Mouse (Mus musculus) ovary, adult 2 months (tissue): ENCODE data around the gene Tapbp. TPM values are rescaled to one million over a fixed set of nuclear protein-coding genes. Genes with fewer than 3 reads are reported as not detected.

Experiments used
- polyA plus RNA-seq: library from polyadenylated mRNA; depleted of rRNA; stranded (reverse); fragments of >200 nt; gene quantifications from 2 replicates; pipeline ENCODE4 v1.2.3, GENCODE M21; 2012; rRNA removed

The Tapbp gene
- 189 and 212 TPM in 2 replicates for polyA plus RNA-seq

GRCm38 (mm10) chr17:33915671-33916250, at the start of gene Tapbp, which contains the start of gene Zbtb22:
Tapbp (plus strand) TSS chr17:33915899.
Zbtb22 (plus strand) TSS chr17:33915904.

GRCm38 (mm10) chr17:33873537-33873936, 42.2 kb upstream of the Tapbp start, which contains the start of gene Gm7029:
Gm7029 (plus strand) TSS chr17:33873837.

GRCm38 (mm10) chr17:33890533-33891059, 25.1 kb upstream of the Tapbp start, which contains the start of gene Kifc1:
Kifc1 (minus strand) TSS chr17:33890661.

GRCm38 (mm10) chr17:33904835-33905234, 10.9 kb upstream of the Tapbp start, which contains the start of gene Platr17:
Platr17 (plus strand) TSS chr17:33905135.

GRCm38 (mm10) chr17:33909077-33909868, 6.4 kb upstream of the Tapbp start, which contains the start of gene Daxx:
Daxx (plus strand) TSS chr17:33909414.

GRCm38 (mm10) chr17:33929371-33930279, 13.9 kb downstream of the Tapbp start, which contains the start of gene Rgl2:
Rgl2 (plus strand) TSS chr17:33929543.

GRCm38 (mm10) chr17:33940206-33940805, 24.6 kb downstream of the Tapbp start, which contains the start of the genes Pfdn6 and Wdr46:
Pfdn6 (minus strand) TSS chr17:33940343.
Wdr46 (plus strand) TSS chr17:33940660.

GRCm38 (mm10) chr17:33951021-33951946, 35.6 kb downstream of the Tapbp start, which contains the start of gene B3galt4:
B3galt4 (minus strand) TSS chr17:33951488.

GRCm38 (mm10) chr17:33955555-33956214, 40.0 kb downstream of the Tapbp start, which contains the start of the genes Vps52 and Rps18:
Vps52 (plus strand) TSS chr17:33955812.
Rps18 (minus strand) TSS chr17:33956001.

Other genes with a start within 250 kb of the Tapbp start
- gene Hnrnpm, start 229.0 kb upstream of the Tapbp start, polyA plus RNA-seq, result 145 and 173 TPM in 2 replicates
- 93.6 and 111 TPM in 2 replicates for gene March2, start 197.2 kb upstream of the Tapbp start, polyA plus RNA-seq
- gene Rab11b, start 155.4 kb upstream of the Tapbp start, polyA plus RNA-seq, result 589 and 629 TPM in 2 replicates
- 133 and 185 TPM in 2 replicates for gene Angptl4, start 134.1 kb upstream of the Tapbp start, polyA plus RNA-seq
- gene Kank3, start 105.4 kb upstream of the Tapbp start, polyA plus RNA-seq, result 193 and 200 TPM in 2 replicates
- gene Rps28, start 91.3 kb upstream of the Tapbp start, polyA plus RNA-seq, result 1,023 and 1,245 TPM in 2 replicates
- gene Ndufa7, start 91.3 kb upstream of the Tapbp start, polyA plus RNA-seq, result 549 and 689 TPM in 2 replicates
- 124 and 183 TPM in 2 replicates for gene Cd320, start 72.8 kb upstream of the Tapbp start, polyA plus RNA-seq
- gene Gm7029, start 42.1 kb upstream of the Tapbp start, polyA plus RNA-seq, result not detected in 2 replicates
- 12.1 and 15.3 TPM in 2 replicates for gene Kifc1, start 25.2 kb upstream of the Tapbp start, polyA plus RNA-seq
- gene Platr17, start 10.8 kb upstream of the Tapbp start, polyA plus RNA-seq, result 0.43 TPM in 1 of 2 replicates, not detected in the other
- 53.9 and 59.5 TPM in 2 replicates for gene Daxx, start 6.5 kb upstream of the Tapbp start, polyA plus RNA-seq
- gene Zbtb22, start within 50 bp of the Tapbp start, polyA plus RNA-seq, result 105 and 109 TPM in 2 replicates
- gene Rgl2, start 13.6 kb downstream of the Tapbp start, polyA plus RNA-seq, result 212 and 227 TPM in 2 replicates
- 18.3 and 18.5 TPM in 2 replicates for gene Pfdn6, start 24.4 kb downstream of the Tapbp start, polyA plus RNA-seq
- gene Wdr46, start 24.8 kb downstream of the Tapbp start, polyA plus RNA-seq, result 26.7 and 33.0 TPM in 2 replicates
- 13.9 and 15.3 TPM in 2 replicates for gene B3galt4, start 35.6 kb downstream of the Tapbp start, polyA plus RNA-seq
- 65.4 and 80.8 TPM in 2 replicates for gene Vps52, start 39.9 kb downstream of the Tapbp start, polyA plus RNA-seq
- 733 and 1,224 TPM in 2 replicates for gene Rps18, start 40.1 kb downstream of the Tapbp start, polyA plus RNA-seq
- gene H2-K1, start 84.4 kb downstream of the Tapbp start, polyA plus RNA-seq, result 968 and 1,399 TPM in 2 replicates
- 133 and 190 TPM in 2 replicates for gene Ring1, start 108.8 kb downstream of the Tapbp start, polyA plus RNA-seq
- 161 and 192 TPM in 2 replicates for gene H2-Ke6, start 112.2 kb downstream of the Tapbp start, polyA plus RNA-seq
- gene Slc39a7, start 115.8 kb downstream of the Tapbp start, polyA plus RNA-seq, result 301 and 303 TPM in 2 replicates
- gene Rxrb, start 115.9 kb downstream of the Tapbp start, polyA plus RNA-seq, result 85.3 and 124 TPM in 2 replicates
- 1.5 and 2.2 TPM in 2 replicates for gene Col11a2, start 123.5 kb downstream of the Tapbp start, polyA plus RNA-seq
- 4.3 and 5.2 TPM in 2 replicates for gene H2-Oa, start 176.4 kb downstream of the Tapbp start, polyA plus RNA-seq
- 27.4 and 34.5 TPM in 2 replicates for gene H2-DMa, start 203.6 kb downstream of the Tapbp start, polyA plus RNA-seq
- 98.9 and 139 TPM in 2 replicates for gene Brd2, start 206.7 kb downstream of the Tapbp start, polyA plus RNA-seq
- gene H2-DMb2, start 227.4 kb downstream of the Tapbp start, polyA plus RNA-seq, result 4.9 and 5.2 TPM in 2 replicates
- gene H2-DMb1, start 237.2 kb downstream of the Tapbp start, polyA plus RNA-seq, result 37.1 and 46.2 TPM in 2 replicates